Mouse (Mus musculus) monocyte, adult 2 months (primary cell): Measurements from ENCODE around the gene Nkain2.

Source experiments
- DNase-seq, 2 experiments: peaks; one replicate each; pipeline ENCODE4 v3.0.0; 2022; ENCODE audit warnings: low spot score in 2 of 2, low read depth in 1 of 2

Gene Nkain2

GRCm38 (mm10) chr10:32577276-32577580 lies 313.0 kb downstream of the Nkain2 start:
- no peak for DNase-seq

- no peak for DNase-seq
Observed at GRCm38 (mm10) chr10:32576559-32577275, 313.5 kb downstream of the Nkain2 start.

DNA sequence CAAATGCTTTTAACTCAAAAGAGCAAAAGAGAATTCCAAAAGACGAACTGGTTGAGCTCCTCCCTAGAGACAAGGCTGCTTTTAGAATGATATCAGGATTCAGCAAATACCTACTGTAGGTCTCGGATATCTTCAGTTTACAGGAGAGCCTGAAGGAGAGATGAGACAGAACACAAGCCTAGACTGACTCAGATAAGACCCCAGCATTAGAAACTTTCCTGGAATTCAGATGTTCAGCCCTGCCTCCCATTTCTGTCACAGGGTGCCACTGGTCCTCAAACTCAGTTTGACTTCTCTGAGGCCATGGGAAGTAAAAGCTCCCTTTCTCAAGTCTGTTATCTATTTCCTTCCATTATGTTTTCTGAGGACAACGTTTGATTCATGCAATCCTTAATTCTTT lies 332.6 kb downstream of the Nkain2 start:
- no peak for DNase-seq

DNA sequence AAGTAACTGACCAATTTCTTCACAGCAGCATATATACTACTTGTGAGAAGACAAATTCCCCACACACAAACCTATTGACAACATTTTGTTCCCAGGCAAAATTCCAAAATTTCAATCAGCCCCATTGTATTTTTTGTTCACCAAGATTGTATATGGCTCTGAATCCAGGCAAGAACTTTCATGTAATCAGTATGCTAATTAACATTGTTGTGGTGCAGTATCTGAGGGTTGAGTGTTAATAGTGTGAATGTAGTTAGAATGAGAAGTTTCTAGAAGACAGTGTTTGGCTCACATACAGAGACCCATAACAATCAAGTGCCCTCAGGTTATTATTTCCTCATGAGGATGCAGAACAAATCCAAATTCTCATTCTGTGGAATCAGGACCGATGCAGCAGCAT lies 354.2 kb downstream of the Nkain2 start:
- no peak for DNase-seq

- DNase-seq = no peak
Observed at GRCm38 (mm10) chr10:32510821-32511220, 379.4 kb downstream of the Nkain2 start.

DNA sequence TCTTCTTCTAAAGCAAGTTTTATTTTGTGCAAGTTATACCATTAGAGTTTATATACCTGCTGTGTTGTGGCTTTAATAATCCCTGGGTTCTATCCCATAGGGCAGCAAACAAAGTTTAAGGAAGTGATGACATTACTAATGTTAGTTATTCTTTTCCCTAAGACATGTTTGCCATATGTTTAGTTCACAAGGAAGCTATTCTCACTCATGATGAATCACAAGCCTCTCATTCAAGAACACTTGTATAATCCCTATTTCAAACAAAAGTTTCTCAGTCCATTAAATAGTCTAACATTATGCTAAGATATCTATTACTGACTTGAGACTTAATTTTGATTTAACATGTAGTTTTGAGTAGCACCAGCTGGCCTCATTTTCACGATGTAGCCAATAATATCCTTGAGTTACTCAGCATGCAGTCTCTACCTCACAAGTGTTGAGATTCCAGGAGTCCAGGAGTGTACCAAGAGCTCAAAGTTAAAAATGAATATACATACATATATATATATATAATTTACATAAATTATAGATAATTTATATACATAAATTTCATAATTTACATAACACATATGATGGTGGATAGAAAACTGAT lies 395.6 kb downstream of the Nkain2 start:
- DNase-seq = no peak

DNA sequence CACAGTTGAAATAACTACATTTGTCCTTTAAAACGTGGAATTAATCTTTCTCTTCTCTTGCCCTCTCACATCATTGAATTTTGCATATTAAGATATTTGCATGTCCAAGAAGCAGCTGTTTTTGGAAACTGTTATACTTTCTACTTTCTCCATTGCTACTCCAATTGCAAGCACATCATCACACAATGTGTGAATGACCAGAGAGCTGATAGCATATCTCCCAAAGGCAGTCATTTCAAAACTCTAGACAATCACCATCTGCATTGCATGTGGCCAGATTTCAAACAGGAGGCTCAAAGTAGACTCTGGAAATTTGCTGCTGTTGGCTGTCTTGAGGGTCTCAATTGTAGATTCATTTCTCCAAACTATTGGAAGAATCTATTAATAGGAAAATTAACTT lies 396.7 kb downstream of the Nkain2 start:
- DNase-seq = no peak

- no peak for DNase-seq
Observed at GRCm38 (mm10) chr10:32462726-32463125, 427.5 kb downstream of the Nkain2 start.

GRCm38 (mm10) chr10:32439932-32440519 lies 450.2 kb downstream of the Nkain2 start:
- DNase-seq = no peak

GRCm38 (mm10) chr10:32414228-32414627 lies 476.0 kb downstream of the Nkain2 start:
- no peak for DNase-seq

- DNase-seq = no peak
Observed at GRCm38 (mm10) chr10:32411331-32411730, 478.9 kb downstream of the Nkain2 start.

DNA sequence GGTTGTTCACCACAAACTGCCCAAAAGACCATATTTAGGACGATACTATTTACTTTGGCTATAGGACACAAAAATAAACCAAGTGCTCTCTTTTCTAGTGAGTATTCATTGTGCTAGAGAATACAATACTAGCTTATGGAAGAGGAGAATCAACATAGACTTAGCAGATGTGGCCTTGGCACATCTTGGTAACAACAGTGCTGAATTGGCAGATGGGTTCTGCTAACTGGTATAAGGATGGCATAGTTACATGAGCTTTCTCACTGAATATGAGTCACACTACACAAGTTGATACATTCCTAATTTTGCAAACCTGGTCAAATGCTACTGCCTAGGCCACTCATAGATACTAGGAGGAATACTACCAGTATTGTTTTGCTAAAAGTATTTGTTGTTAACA lies 489.3 kb downstream of the Nkain2 start:
- no peak for DNase-seq

DNA sequence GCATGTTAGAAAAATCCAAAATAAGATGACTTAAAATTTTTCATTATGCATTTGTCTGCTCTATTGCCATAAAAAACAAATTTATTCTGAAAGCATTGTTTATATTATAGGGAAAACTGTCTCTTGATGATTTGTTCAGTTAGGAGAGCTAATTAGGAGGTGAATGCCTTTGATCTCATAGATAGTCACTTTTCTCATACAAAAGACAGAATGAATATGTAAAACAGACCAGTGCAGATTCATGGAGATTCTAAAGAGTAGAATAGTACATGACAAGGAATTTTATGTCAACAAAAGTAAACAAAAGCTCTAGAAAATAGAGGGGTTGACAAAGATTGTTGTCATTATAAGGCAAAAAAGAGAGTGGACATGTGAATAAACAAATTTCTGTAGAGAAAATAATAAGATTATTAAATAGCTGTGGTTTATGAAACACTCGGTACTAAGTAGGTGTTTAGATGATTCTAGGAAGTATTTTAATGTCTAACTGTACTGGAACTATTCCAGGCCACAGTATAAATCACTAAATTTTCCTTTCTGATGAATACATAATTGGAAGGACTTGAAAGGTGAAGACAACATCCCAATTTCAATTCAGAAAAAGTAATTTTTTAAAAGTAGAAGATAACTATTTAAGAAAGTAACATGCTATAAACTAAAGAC lies 496.3 kb downstream of the Nkain2 start:
- DNase-seq = no peak

- no peak for DNase-seq
Observed at GRCm38 (mm10) chr10:32393326-32393725, 496.9 kb downstream of the Nkain2 start.

- no peak for DNase-seq
Observed at GRCm38 (mm10) chr10:32312754-32313153, 577.5 kb downstream of the Nkain2 start.

- DNase-seq = no peak
Observed at GRCm38 (mm10) chr10:32301024-32301597, 589.2 kb downstream of the Nkain2 start.

DNA sequence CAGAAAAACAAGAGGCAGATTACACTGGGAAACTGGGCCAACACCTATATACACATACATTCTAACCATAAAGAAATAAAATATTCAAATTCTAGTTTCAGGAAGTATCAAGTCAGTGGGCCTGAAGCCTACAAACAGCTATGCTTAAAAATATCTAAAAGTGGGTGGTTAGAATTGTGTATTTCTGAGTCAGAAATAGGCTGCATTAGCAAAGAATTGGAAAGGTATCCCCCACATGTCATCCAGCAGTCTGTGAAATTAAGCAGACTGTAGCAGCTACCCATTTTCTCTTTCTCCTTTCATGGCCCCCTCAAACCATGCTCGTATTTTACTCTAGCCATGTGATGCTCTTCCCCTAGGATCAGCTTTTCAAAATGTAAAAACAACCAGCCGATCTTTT lies 599.8 kb downstream of the Nkain2 start:
- DNase-seq = no peak

- DNase-seq = no peak
Observed at GRCm38 (mm10) chr10:32283690-32284089, 606.6 kb downstream of the Nkain2 start.

DNA sequence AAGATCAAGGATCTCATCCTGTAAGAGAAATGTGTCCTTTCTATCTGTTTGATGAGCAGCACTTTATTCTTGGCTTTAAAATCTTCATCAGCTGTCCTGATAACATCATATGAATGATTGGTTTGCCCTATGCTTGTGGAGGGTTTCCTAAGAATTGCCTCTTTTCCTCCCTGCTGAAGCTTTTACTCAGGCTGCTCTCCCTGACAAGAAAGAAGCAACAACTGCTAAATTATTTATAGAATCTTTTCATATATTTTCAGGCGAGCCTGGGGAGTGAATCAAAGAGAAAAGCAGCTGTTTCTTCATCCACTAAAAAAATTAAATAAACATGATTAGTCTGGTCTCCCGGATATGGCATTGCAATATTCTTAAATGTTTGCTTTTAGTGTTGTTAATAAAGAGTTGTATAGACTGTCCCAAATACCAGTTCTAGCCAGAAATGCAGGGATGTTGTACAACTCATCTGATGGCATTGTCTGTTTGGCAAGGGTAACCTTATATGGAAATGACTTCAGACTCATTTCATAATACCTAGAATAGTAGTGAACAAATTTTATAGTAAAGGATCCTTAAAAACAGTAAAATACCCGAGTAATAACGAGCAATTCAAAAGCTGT lies 646.9 kb downstream of the Nkain2 start:
- no peak for DNase-seq

- DNase-seq = no peak
Observed at GRCm38 (mm10) chr10:32241168-32241567, 649.1 kb downstream of the Nkain2 start.

DNA sequence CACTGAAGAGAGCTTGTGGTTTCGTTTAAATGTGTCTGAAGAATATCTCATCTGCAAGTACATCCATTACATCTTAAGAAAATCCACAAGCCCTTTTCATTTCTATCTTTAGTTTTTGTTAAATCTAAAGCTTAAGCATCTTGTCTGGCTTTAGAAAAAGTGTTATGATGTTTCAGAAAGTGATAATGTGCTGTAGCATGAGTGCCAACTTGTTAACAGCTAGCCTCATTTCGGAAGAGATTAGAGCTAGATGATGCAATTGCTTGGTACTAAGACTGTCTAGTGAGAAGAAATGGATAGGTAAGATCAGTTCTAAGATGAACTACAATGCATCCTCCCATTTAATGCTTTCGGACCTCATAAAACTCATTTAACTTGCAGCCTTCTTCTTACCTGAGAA lies 707.3 kb downstream of the Nkain2 start:
- no peak for DNase-seq

DNA sequence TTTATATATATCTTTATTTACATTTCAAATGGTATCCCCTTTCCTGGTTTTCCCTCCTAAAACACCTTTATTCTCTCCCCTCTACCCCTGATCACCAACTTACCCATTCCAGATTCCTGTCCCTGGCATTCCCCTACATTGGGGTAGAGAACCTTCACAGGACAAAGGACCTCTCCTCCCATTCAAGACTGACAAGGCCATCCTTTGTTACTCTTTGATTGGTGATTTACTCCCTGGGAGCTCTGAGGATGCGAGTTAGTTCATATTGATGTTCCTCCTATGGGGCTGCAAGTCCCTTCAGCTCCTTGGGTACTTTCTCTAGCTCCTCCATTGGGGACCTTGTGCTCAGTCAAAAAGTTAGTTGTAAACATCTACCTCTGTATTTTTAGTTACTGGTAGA lies 798.9 kb downstream of the Nkain2 start:
- no peak for DNase-seq
